ENCODE assay signal across 18 mouse cellular contexts in the genomic region with DNA sequence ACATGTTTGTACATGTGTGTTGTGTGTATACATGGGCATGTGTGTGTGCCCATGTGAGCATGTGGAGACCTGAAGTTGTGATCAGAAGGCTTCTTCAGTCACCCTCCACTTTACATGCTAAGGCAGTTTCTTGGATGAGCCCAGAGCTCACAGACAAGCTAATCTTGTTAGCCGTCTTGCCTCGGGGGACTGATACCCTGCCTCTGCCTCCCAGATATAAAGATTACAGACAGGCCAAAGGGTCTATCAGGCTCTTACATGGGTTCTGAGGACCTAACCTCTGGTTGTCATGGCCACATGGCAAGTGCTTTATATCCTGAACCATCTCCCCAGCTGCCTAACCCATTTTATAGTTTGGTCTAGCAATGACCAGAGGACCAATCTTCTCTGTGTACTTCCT. TPM values are rescaled to one million over a fixed set of nuclear protein-coding genes. Genes with fewer than 3 reads are reported as not detected.
"Had no signal": no experiment of that assay in that cellular context is flagged by ENCODE, and none has a peak within 500 bp of the region (broad histone marks: within the 10 kb centered on the region; RNA-seq: fewer than 3 reads in every experiment).

No protein-coding gene starts in this region.

- H3K4me2 ChIP-seq: intestine, embryonic 15.5 days; kidney, embryonic 15.5 days; limb, embryonic 13.5 days; lung, embryonic 14.5 days; midbrain, embryonic 11.5 days had no signal

- H3K27ac ChIP-seq: intestine, embryonic 15.5 days; kidney, embryonic 15.5 days; limb, embryonic 10.5 days; limb, embryonic 13.5 days; macrophage had no signal

- DNase-seq: kidney, adult 11 months; kidney, adult 8-10 months; kidney, postnatal 10 days; kidney, postnatal 36 days; lung, embryonic 14.5 days; midbrain, embryonic 14.5 days; thymus, adult 2 months; thymus, postnatal 14 days; thymus, postnatal 4 days had no signal

- H3K9ac ChIP-seq: intestine, embryonic 15.5 days; kidney, embryonic 15.5 days; limb, embryonic 13.5 days; lung, embryonic 14.5 days had no signal

- ATAC-seq: intestine, embryonic 15.5 days; lung, postnatal 0 days had no signal

- H3K9me3 ChIP-seq: intestine, embryonic 15.5 days; kidney, embryonic 15.5 days; limb, embryonic 10.5 days; limb, embryonic 13.5 days had no signal

- H3K27me3 ChIP-seq: intestine, embryonic 15.5 days; kidney, embryonic 15.5 days; limb, embryonic 13.5 days; megakaryocyte, embryonic 14.5 days had no signal

- H3K36me3 ChIP-seq: intestine, embryonic 15.5 days had no signal

- H3K4me3 ChIP-seq: intestine, embryonic 15.5 days; kidney, embryonic 15.5 days; limb, embryonic 10.5 days; limb, embryonic 13.5 days; megakaryocyte, embryonic 14.5 days had no signal

- H3K4me1 ChIP-seq: intestine, embryonic 15.5 days; kidney, embryonic 15.5 days; limb, embryonic 10.5 days; limb, embryonic 13.5 days had no signal

RNA-seq across cellular contexts. Expression of a gene that starts 57.9 kb away (rescaled TPM):
- total RNA-seq: liver, adult 2 months had no signal
- polyA plus RNA-seq: liver, adult 2 months; macrophage had no signal
